Mouse (Mus musculus): ENCODE results near the gene Peak1. TPM values are rescaled to one million over a fixed set of nuclear protein-coding genes. Genes with fewer than 3 reads are reported as not detected.

Gene Peak1
- total RNA-seq, 2 experiments from 2014 or later, result 38.4 to 42.0 TPM

GRCm38 (mm10) chr9:56213451-56214291 lies 204.2 kb downstream of the Peak1 start:
- intact Hi-C loops (cut with DNase I), result loop anchor here (1.0 to 5.0 kb wide), 6 partner anchors 25 to 424 kb away; no protein-coding TSS in a partner anchor
- DNase-seq, result peak; percentile 38 to 60

GRCm38 (mm10) chr9:56208817-56209216 lies 209.1 kb downstream of the Peak1 start:
- DNase-seq, result no peak
- intact Hi-C loops (cut with DNase I), result no loop called here

- no peak for DNase-seq
- intact Hi-C loops (cut with DNase I), result no loop called here
Measured at GRCm38 (mm10) chr9:56207516-56207915, 210.4 kb downstream of the Peak1 start.

- intact Hi-C loops (cut with DNase I), result no loop called here
Measured at GRCm38 (mm10) chr9:56207083-56207482, 210.8 kb downstream of the Peak1 start.

GRCm38 (mm10) chr9:56205336-56205735 lies 212.5 kb downstream of the Peak1 start:
- intact Hi-C loops (cut with DNase I), result no loop called here
- no peak for DNase-seq

More at GRCm38 (mm10) chr9:56207083-56207482, 210.8 kb downstream of the Peak1 start:
- no peak for DNase-seq

- DNase-seq, result no peak
- intact Hi-C loops (cut with DNase I), result no loop called here
Measured at GRCm38 (mm10) chr9:56204316-56204715, 213.6 kb downstream of the Peak1 start.

- peak; percentile 83 to 87 for DNase-seq
- intact Hi-C loops (cut with DNase I), result loop anchor here (1.0 kb wide), 2 partner anchors 82 to 353 kb away; no protein-coding TSS in a partner anchor
Measured at GRCm38 (mm10) chr9:56200645-56201314, 217.1 kb downstream of the Peak1 start.

- intact Hi-C loops (cut with DNase I), result loop anchor here (1.0 kb wide), 2 partner anchors 82 to 353 kb away; no protein-coding TSS in a partner anchor
Measured at GRCm38 (mm10) chr9:56200200-56200599, 217.7 kb downstream of the Peak1 start.

GRCm38 (mm10) chr9:56196921-56197320 lies 220.9 kb downstream of the Peak1 start:
- intact Hi-C loops (cut with DNase I), result no loop called here
- DNase-seq, result no peak

More at GRCm38 (mm10) chr9:56200200-56200599, 217.7 kb downstream of the Peak1 start:
- DNase-seq, result no peak

GRCm38 (mm10) chr9:56195193-56195592 lies 222.7 kb downstream of the Peak1 start:
- DNase-seq, result no peak
- intact Hi-C loops (cut with DNase I), result no loop called here

GRCm38 (mm10) chr9:56191498-56192455 lies 226.1 kb downstream of the Peak1 start:
- no peak for DNase-seq
- intact Hi-C loops (cut with DNase I), result no loop called here

GRCm38 (mm10) chr9:56180118-56180781 lies 237.6 kb downstream of the Peak1 start:
- intact Hi-C loops (cut with DNase I), result no loop called here
- DNase-seq, result no peak

- intact Hi-C loops (cut with DNase I), result no loop called here
- no peak for DNase-seq
Measured at GRCm38 (mm10) chr9:56179416-56180117, 238.3 kb downstream of the Peak1 start.

- DNase-seq, result no peak
- intact Hi-C loops (cut with DNase I), result no loop called here
Measured at GRCm38 (mm10) chr9:56177354-56177753, 240.5 kb downstream of the Peak1 start.

GRCm38 (mm10) chr9:56175316-56175715 lies 242.6 kb downstream of the Peak1 start:
- no peak for DNase-seq
- intact Hi-C loops (cut with DNase I), result no loop called here

- no peak for DNase-seq
- intact Hi-C loops (cut with DNase I), result no loop called here
Measured at GRCm38 (mm10) chr9:56167690-56168089, 250.2 kb downstream of the Peak1 start.

- DNase-seq, result no peak
- intact Hi-C loops (cut with DNase I), result no loop called here
Measured at GRCm38 (mm10) chr9:56166161-56166560, 251.7 kb downstream of the Peak1 start.

GRCm38 (mm10) chr9:56165377-56165776 lies 252.5 kb downstream of the Peak1 start, which contains the start of gene Tspan3:
Gene Tspan3 (minus strand): TSS chr9:56165477.
- intact Hi-C loops (cut with DNase I), result no loop called here
- DNase-seq, result no peak

Measured in heart, postnatal 36 days (tissue).